Mouse (Mus musculus): ENCODE results near the gene Cyct. TPM values are rescaled to one million over a fixed set of nuclear protein-coding genes. Genes with fewer than 3 reads are reported as not detected.

Gene Cyct
- polyA plus RNA-seq, 1 experiment from 2014 or later = 0.37 TPM

- H3K36me3 ChIP-seq = peaks cover 25% of the 10 kb centered on the region
- H3K4me3 ChIP-seq = peak within 1 kb of the TSS; percentile 93
- no peaks in the 10 kb centered on the region for H3K9me3 ChIP-seq
- ATAC-seq (replicated peaks) = peak; percentile 92
- peak within 1 kb of the TSS; percentile 65 for H3K27ac ChIP-seq (replicated peaks)
- under 1% methylated on average over 61 of the region's 61 CpGs for WGBS
- no peaks in the 10 kb centered on the region for H3K27me3 ChIP-seq
- H3K4me2 ChIP-seq (replicated peaks) = peak within 1 kb of the TSS; percentile 87
- peak within 1 kb of the TSS; percentile 90 for H3K9ac ChIP-seq (replicated peaks)
- H3K4me1 ChIP-seq = peaks cover 11% of the 10 kb centered on the region
These were observed 9.8 kb upstream of the Cyct start, which contains the start of gene Rbm45 for GRCm38 (mm10) chr2:76369821-76370655. Gene Rbm45 (plus strand): TSS chr2:76369984.

GRCm38 (mm10) chr2:76368861-76369660, 8.8 kb upstream of the Cyct start:
- H3K4me1 ChIP-seq = peaks cover 11% of the 10 kb centered on the region
- no peak overlapping the region for H3K27ac ChIP-seq (replicated peaks)
- no peak overlapping the region for H3K9ac ChIP-seq (replicated peaks)
- H3K4me3 ChIP-seq = peak overlapping the region; percentile 93; the same call in 1 of the 2 replicates
- no peaks in the 10 kb centered on the region for H3K27me3 ChIP-seq
- 0 out of 2 replicates have a peak, but pooled peaks have one; percentile 3 for ATAC-seq (replicated peaks)
- no peak overlapping the region for H3K4me2 ChIP-seq (replicated peaks)
- H3K36me3 ChIP-seq = peaks cover 19% of the 10 kb centered on the region
- whole genome bisulfite sequencing = 78% methylated on average over 13 of the region's 13 CpGs
- H3K9me3 ChIP-seq = no peaks in the 10 kb centered on the region

GRCm38 (mm10) chr2:76367188-76367922, 7.1 kb upstream of the Cyct start:
- no peak overlapping the region for H3K27ac ChIP-seq (replicated peaks)
- ATAC-seq (replicated peaks) = no peak

GRCm38 (mm10) chr2:76365811-76366210, 5.6 kb upstream of the Cyct start:
- H3K4me2 ChIP-seq (replicated peaks) = no peak overlapping the region
- whole genome bisulfite sequencing = 67% methylated on average over 4 of the region's 4 CpGs
- no peaks in the 10 kb centered on the region for H3K27me3 ChIP-seq
- H3K4me1 ChIP-seq = peaks cover 5% of the 10 kb centered on the region
- H3K4me3 ChIP-seq = no peak overlapping the region
- no peak overlapping the region for H3K27ac ChIP-seq (replicated peaks)
- H3K36me3 ChIP-seq = no peaks in the 10 kb centered on the region
- H3K9ac ChIP-seq (replicated peaks) = no peak overlapping the region
- no peaks in the 10 kb centered on the region for H3K9me3 ChIP-seq
- no peak for ATAC-seq (replicated peaks)

More at GRCm38 (mm10) chr2:76367188-76367922, 7.1 kb upstream of the Cyct start:
- Histone ChIP-seq H3K4me1 (peaks cover 11% of the 10 kb centered on the region), H3K9ac (replicated peaks) (no peak overlapping the region), H3K36me3 (peaks cover 4% of the 10 kb centered on the region), H3K4me2 (replicated peaks) (no peak overlapping the region), H3K27me3 (no peaks in the 10 kb centered on the region), H3K9me3 (no peaks in the 10 kb centered on the region), H3K4me3 (no peak overlapping the region)
- WGBS = 17% methylated on average over 9 of the region's 9 CpGs

- H3K27ac ChIP-seq (replicated peaks) = no peak overlapping the region
- H3K4me2 ChIP-seq (replicated peaks) = no peak overlapping the region
- H3K36me3 ChIP-seq = no peaks in the 10 kb centered on the region
- no peak for ATAC-seq (replicated peaks)
- H3K9ac ChIP-seq (replicated peaks) = no peak overlapping the region
- H3K4me1 ChIP-seq = no peaks in the 10 kb centered on the region
- 59% methylated on average over 2 of the region's 2 CpGs for WGBS
- H3K4me3 ChIP-seq = no peak overlapping the region
- no peaks in the 10 kb centered on the region for H3K9me3 ChIP-seq
- no peaks in the 10 kb centered on the region for H3K27me3 ChIP-seq
These were observed 1.9 kb upstream of the Cyct start for GRCm38 (mm10) chr2:76362111-76362510.

- Histone ChIP-seq H3K9ac (replicated peaks) (no peak overlapping the region), H3K36me3 (no peaks in the 10 kb centered on the region), H3K27me3 (no peaks in the 10 kb centered on the region), H3K4me3 (no peak overlapping the region), H3K9me3 (no peaks in the 10 kb centered on the region), H3K27ac (replicated peaks) (peak overlapping the region; percentile 60), H3K4me2 (replicated peaks) (no peak overlapping the region), H3K4me1 (no peaks in the 10 kb centered on the region)
- WGBS = 35% methylated on average over 6 of the region's 6 CpGs
- no peak for ATAC-seq (replicated peaks)
These were observed 12.4 kb downstream of the Cyct start for GRCm38 (mm10) chr2:76347839-76348238.

- H3K9ac ChIP-seq (replicated peaks) = no peak overlapping the region
- H3K4me3 ChIP-seq = no peak overlapping the region
- WGBS = 88% methylated on average over 9 of the region's 9 CpGs
- ATAC-seq (replicated peaks) = no peak
- no peaks in the 10 kb centered on the region for H3K27me3 ChIP-seq
- no peak overlapping the region for H3K4me2 ChIP-seq (replicated peaks)
- H3K9me3 ChIP-seq = no peaks in the 10 kb centered on the region
- peaks cover 7% of the 10 kb centered on the region for H3K4me1 ChIP-seq
- H3K27ac ChIP-seq (replicated peaks) = no peak overlapping the region
- no peaks in the 10 kb centered on the region for H3K36me3 ChIP-seq
These were observed 18.1 kb downstream of the Cyct start for GRCm38 (mm10) chr2:76342146-76342545.

GRCm38 (mm10) chr2:76338215-76339156, 21.8 kb downstream of the Cyct start, which contains the start of gene Pde11a:
Gene Pde11a (minus strand): TSS chr2:76338774.
- H3K9ac ChIP-seq (replicated peaks) = peak within 1 kb of the TSS; percentile 54
- H3K36me3 ChIP-seq = no peaks in the 10 kb centered on the region
- ATAC-seq (replicated peaks) = peak; percentile 70
- 18% methylated on average over 40 of the region's 41 CpGs for WGBS
- H3K4me3 ChIP-seq = peak within 1 kb of the TSS; percentile 48
- H3K4me1 ChIP-seq = peaks cover 7% of the 10 kb centered on the region
- no peaks in the 10 kb centered on the region for H3K27me3 ChIP-seq
- H3K9me3 ChIP-seq = no peaks in the 10 kb centered on the region
- H3K4me2 ChIP-seq (replicated peaks) = peak within 1 kb of the TSS; percentile 92
- no peak within 1 kb of the TSS for H3K27ac ChIP-seq (replicated peaks)

GRCm38 (mm10) chr2:76334596-76334995, 25.7 kb downstream of the Cyct start:
- H3K27me3 ChIP-seq = no peaks in the 10 kb centered on the region
- no peaks in the 10 kb centered on the region for H3K9me3 ChIP-seq
- ATAC-seq (replicated peaks) = no peak
- no peak overlapping the region for H3K9ac ChIP-seq (replicated peaks)
- WGBS = 74% methylated on average over 5 of the region's 5 CpGs
- peaks cover 7% of the 10 kb centered on the region for H3K4me1 ChIP-seq
- H3K36me3 ChIP-seq = no peaks in the 10 kb centered on the region
- H3K27ac ChIP-seq (replicated peaks) = no peak overlapping the region
- H3K4me3 ChIP-seq = no peak overlapping the region
- H3K4me2 ChIP-seq (replicated peaks) = no peak overlapping the region

GRCm38 (mm10) chr2:76332161-76332805, 28.0 kb downstream of the Cyct start:
- Histone ChIP-seq H3K9ac (replicated peaks) (no peak overlapping the region), H3K27ac (replicated peaks) (no peak overlapping the region), H3K4me1 (no peaks in the 10 kb centered on the region), H3K4me3 (no peak overlapping the region), H3K9me3 (no peaks in the 10 kb centered on the region), H3K4me2 (replicated peaks) (no peak overlapping the region), H3K27me3 (no peaks in the 10 kb centered on the region), H3K36me3 (no peaks in the 10 kb centered on the region)
- WGBS = 81% methylated on average over 11 of the region's 11 CpGs
- ATAC-seq (replicated peaks) = no peak
